8 mouse cellular contexts compared by ENCODE assay signal in the genomic region with DNA sequence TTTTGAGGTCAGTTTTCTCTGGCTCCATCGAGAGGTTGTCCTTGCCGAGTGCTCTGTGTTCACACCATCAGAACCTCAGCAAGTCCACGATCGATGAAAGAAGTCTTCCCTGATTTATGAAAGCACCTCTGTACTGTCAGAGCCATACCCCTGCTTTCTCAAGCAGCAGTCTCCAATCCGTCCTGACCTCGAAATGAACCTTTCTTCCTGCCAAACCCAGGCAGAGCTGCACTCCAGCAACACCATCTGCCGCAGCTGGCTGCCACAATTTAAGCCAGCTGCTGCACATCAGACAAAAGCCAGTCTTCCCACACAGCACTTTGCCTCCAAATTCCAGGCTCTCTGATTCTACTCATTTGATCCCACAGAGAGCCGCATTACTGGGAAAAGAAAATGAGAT. TPM values are rescaled to one million over a fixed set of nuclear protein-coding genes. Genes with fewer than 3 reads are reported as not detected.
DNase-seq lines count a peak whose midpoint lies in the region; ATAC-seq and TF ChIP-seq lines count a peak whose summit lies in the region.

No protein-coding gene starts in this region.

- H3K9ac ChIP-seq in liver, embryonic 12.5 days, result no peak overlapping the region
- no peak overlapping the region for H3K9ac ChIP-seq in embryonic facial prominence, embryonic 11.5 days (replicated peaks; ENCODE audit: low read length)
- no peak overlapping the region for H3K9ac ChIP-seq in heart, embryonic 15.5 days
- peak overlapping the region; percentile 26; the same call in 1 of the 2 replicates for H3K9ac ChIP-seq in limb, embryonic 14.5 days (ENCODE audit: low read depth, low read length, severe bottlenecking)

- H3K4me2 ChIP-seq in liver, embryonic 12.5 days, result no peak overlapping the region
- no peak overlapping the region for H3K4me2 ChIP-seq in embryonic facial prominence, embryonic 11.5 days (ENCODE audit: low read depth, low read length)
- H3K4me2 ChIP-seq in heart, embryonic 15.5 days, result 0 out of 2 replicates have a peak overlapping the region, but pooled peaks have one; percentile 6
- H3K4me2 ChIP-seq in limb, embryonic 14.5 days (replicated peaks; ENCODE audit: low read depth, low read length, severe bottlenecking), result peak overlapping the region; percentile 28

- peak; percentile 20 for DNase-seq in liver
- DNase-seq in embryonic facial prominence, embryonic 11.5 days (ENCODE audit: low spot score), result peak; percentile 84
- DNase-seq in limb, embryonic 14.5 days (ENCODE audit: low spot score), result peak; percentile 88
- DNase-seq in ovary, postnatal 14 days (ENCODE audit: low spot score), result peak; percentile 45
- no peak for DNase-seq in cerebellum, adult 8-10 months
- DNase-seq in layer of hippocampus, postnatal 25 days (ENCODE audit: extremely low spot score in 1 of 2, low spot score in 1 of 2), result no peak

- TF ChIP-seq POLR2A in limb, embryonic 14.5 days (IDR thresholded peaks at IDR 0.05; ENCODE audit: borderline replicate concordance, extremely low read depth, insufficient read depth, insufficient read length), result no peak

- no peaks in the 10 kb centered on the region for H3K9me3 ChIP-seq in liver, embryonic 12.5 days (replicated peaks)
- no peaks in the 10 kb centered on the region for H3K9me3 ChIP-seq in embryonic facial prominence, embryonic 11.5 days (replicated peaks; ENCODE audit: control insufficient read depth, low read length)
- no peaks in the 10 kb centered on the region for H3K9me3 ChIP-seq in heart, embryonic 15.5 days (replicated peaks)
- no peaks in the 10 kb centered on the region for H3K9me3 ChIP-seq in limb, embryonic 14.5 days (ENCODE audit: control insufficient read depth, low read length)

- no peaks in the 10 kb centered on the region for H3K36me3 ChIP-seq in liver, embryonic 12.5 days
- H3K36me3 ChIP-seq in embryonic facial prominence, embryonic 11.5 days (replicated peaks; ENCODE audit: control insufficient read depth, insufficient read depth, low read depth, low read length), result no peaks in the 10 kb centered on the region
- no peaks in the 10 kb centered on the region for H3K36me3 ChIP-seq in heart, embryonic 15.5 days
- no peaks in the 10 kb centered on the region for H3K36me3 ChIP-seq in limb, embryonic 14.5 days (ENCODE audit: control insufficient read depth, insufficient read depth, low read length)

- ATAC-seq in liver, embryonic 12.5 days, result no peak
- peak; percentile 89 for ATAC-seq in embryonic facial prominence, embryonic 11.5 days (replicated peaks; ENCODE audit: insufficient number of reproducible peaks, low FRiP score, low TSS enrichment, low read depth)
- 0 out of 2 replicates have a peak, but pooled peaks have one; percentile 47 for ATAC-seq in heart, embryonic 15.5 days (replicated peaks; ENCODE audit: insufficient number of reproducible peaks, insufficient read depth, low FRiP score, low read depth)
- peak; percentile 85 for ATAC-seq in limb, embryonic 14.5 days (ENCODE audit: low FRiP score, low read depth)

- H3K4me1 ChIP-seq in liver, embryonic 12.5 days, result no peaks in the 10 kb centered on the region
- H3K4me1 ChIP-seq in embryonic facial prominence, embryonic 11.5 days (ENCODE audit: control insufficient read depth, insufficient read depth, low read length), result no peaks in the 10 kb centered on the region
- H3K4me1 ChIP-seq in heart, embryonic 15.5 days (replicated peaks), result no peaks in the 10 kb centered on the region; the same call in 1 of the 2 replicates
- peaks cover 11% of the 10 kb centered on the region; the same call in 1 of the 2 replicates for H3K4me1 ChIP-seq in limb, embryonic 14.5 days (ENCODE audit: control insufficient read depth, insufficient read depth, low read length)

- no peaks in the 10 kb centered on the region for H3K27me3 ChIP-seq in liver, embryonic 12.5 days (replicated peaks)
- no peaks in the 10 kb centered on the region for H3K27me3 ChIP-seq in embryonic facial prominence, embryonic 11.5 days (ENCODE audit: control insufficient read depth, insufficient read depth, low read length)
- H3K27me3 ChIP-seq in heart, embryonic 15.5 days, result no peaks in the 10 kb centered on the region
- H3K27me3 ChIP-seq in limb, embryonic 14.5 days (ENCODE audit: control insufficient read depth, insufficient read depth, low read length), result no peaks in the 10 kb centered on the region

- no peak overlapping the region for H3K27ac ChIP-seq in liver, embryonic 12.5 days
- H3K27ac ChIP-seq in embryonic facial prominence, embryonic 11.5 days (replicated peaks; ENCODE audit: low read depth, low read length), result no peak overlapping the region
- peak overlapping the region; percentile 53 for H3K27ac ChIP-seq in heart, embryonic 15.5 days
- H3K27ac ChIP-seq in limb, embryonic 14.5 days (replicated peaks; ENCODE audit: low read depth, low read length), result peak overlapping the region; percentile 28; the same call in 1 of the 2 replicates

- WGBS in liver, embryonic 12.5 days (ENCODE audit: insufficient replicate concordance), result 47% methylated on average over 8 of the region's 8 CpGs
- 19% methylated on average over 8 of the region's 8 CpGs for WGBS in embryonic facial prominence, embryonic 11.5 days
- 22% methylated on average over 8 of the region's 8 CpGs for WGBS in heart, embryonic 15.5 days
- WGBS in limb, embryonic 14.5 days, result 5% methylated on average over 8 of the region's 8 CpGs

- H3K4me3 ChIP-seq in liver, embryonic 12.5 days, result no peak overlapping the region
- H3K4me3 ChIP-seq in embryonic facial prominence, embryonic 11.5 days (ENCODE audit: low read depth, low read length), result no peak overlapping the region
- no peak overlapping the region for H3K4me3 ChIP-seq in heart, embryonic 15.5 days
- no peak overlapping the region for H3K4me3 ChIP-seq in limb, embryonic 14.5 days (replicated peaks; ENCODE audit: low read length)

RNA-seq across cellular contexts. Expression of a gene that starts 15.2 kb away (rescaled TPM):
- 0.77 and 1.0 TPM in 2 replicates for polyA plus RNA-seq in liver, embryonic 12.5 days (2016; fragmentation: Nextera tagmentation; extraction: Ambion mirVana)
- 2.8 and 3.2 TPM in 2 replicates for polyA plus RNA-seq in embryonic facial prominence, embryonic 11.5 days (2014; fragmentation: Nextera tagmentation; extraction: Ambion mirVana)
- 1.3 and 1.9 TPM in 2 replicates for polyA plus RNA-seq in heart, embryonic 15.5 days (2015; fragmentation: Nextera tagmentation; extraction: Ambion mirVana)
- 7.2 and 7.3 TPM in 2 replicates for polyA plus RNA-seq in limb, embryonic 14.5 days (2012; rRNA removed)
- polyA plus RNA-seq in limb, embryonic 14.5 days (2014; fragmentation: Nextera tagmentation; extraction: Ambion mirVana), result 5.5 and 5.9 TPM in 2 replicates
- total RNA-seq in layer of hippocampus, postnatal 25 days (2021), result 10 to 100 TPM; 11.9 to 14.5 TPM

Comparison
In these comparisons a context has a peak if more than half of its experiments do, and no peak if none do; other contexts are left out.
1. DNase-seq: peak in liver (single experiment), embryonic facial prominence, embryonic 11.5 days (single experiment), limb, embryonic 14.5 days (single experiment) and ovary, postnatal 14 days (single experiment); none in cerebellum, adult 8-10 months (single experiment) and layer of hippocampus, postnatal 25 days (0 of 2).
2. H3K27ac ChIP-seq: peak in heart, embryonic 15.5 days (single experiment) and limb, embryonic 14.5 days (single experiment); none in liver, embryonic 12.5 days (single experiment) and embryonic facial prominence, embryonic 11.5 days (single experiment).
3. H3K4me2 ChIP-seq: peak in heart, embryonic 15.5 days (single experiment) and limb, embryonic 14.5 days (single experiment); none in liver, embryonic 12.5 days (single experiment) and embryonic facial prominence, embryonic 11.5 days (single experiment).